Mouse (Mus musculus): ENCODE data around the gene Dbx2.
A peak's percentile ranks its signal among the peaks of the same experiment; 100 is the strongest.

Gene Dbx2

GRCm38 (mm10) chr15:95655860-95656259 lies at the start of gene Dbx2:
Gene Dbx2 (minus strand): TSS chr15:95655960.
- no peak for DNase-seq

DNA sequence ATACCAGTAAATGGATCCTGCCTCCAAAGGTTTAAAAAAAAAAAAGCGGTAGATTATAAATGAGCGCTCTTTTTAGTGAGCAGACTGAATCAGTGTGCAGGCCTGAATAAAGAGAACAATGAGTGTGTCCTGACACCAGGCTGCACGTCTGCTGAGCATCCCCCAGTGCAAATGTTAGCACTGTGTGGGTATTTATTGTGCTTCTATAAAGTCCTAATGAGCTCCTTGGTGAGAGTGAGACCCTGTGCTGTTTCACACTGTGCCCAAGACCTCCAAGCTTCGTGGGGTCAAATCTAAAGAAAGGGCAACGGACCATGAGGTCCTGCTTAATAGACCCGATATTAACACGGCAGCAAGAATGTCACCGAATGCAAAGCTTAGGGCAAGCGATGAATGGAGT lies 46.4 kb upstream of the Dbx2 start:
- DNase-seq: no peak

DNA sequence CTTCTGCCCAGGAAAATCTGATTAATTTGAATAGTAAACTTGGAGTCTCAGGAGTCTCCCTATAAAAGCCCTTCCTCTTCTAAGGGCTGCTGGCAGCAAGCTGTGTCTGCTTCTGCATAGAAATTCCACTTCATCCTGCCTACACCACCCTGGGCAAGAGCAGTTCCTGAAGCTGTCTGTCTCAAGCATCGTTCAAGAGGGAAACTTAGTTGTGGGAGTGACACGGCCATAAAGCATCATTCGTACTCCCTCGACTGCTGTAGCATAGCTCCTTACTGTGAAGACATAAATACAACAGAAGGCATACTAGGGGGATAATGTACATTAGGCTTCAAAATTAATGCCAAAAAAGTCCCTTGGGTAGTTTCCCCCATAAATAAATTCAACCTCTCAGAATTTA lies 45.8 kb upstream of the Dbx2 start:
- no peak for DNase-seq

- no peak for DNase-seq
Measured at GRCm38 (mm10) chr15:95699371-95699770, 43.6 kb upstream of the Dbx2 start.

GRCm38 (mm10) chr15:95693759-95694158 lies 38.0 kb upstream of the Dbx2 start:
- DNase-seq: peak; percentile 12

- no peak for DNase-seq
Measured at GRCm38 (mm10) chr15:95691594-95691993, 35.8 kb upstream of the Dbx2 start.

GRCm38 (mm10) chr15:95691129-95691528 lies 35.4 kb upstream of the Dbx2 start:
- DNase-seq: no peak

DNA sequence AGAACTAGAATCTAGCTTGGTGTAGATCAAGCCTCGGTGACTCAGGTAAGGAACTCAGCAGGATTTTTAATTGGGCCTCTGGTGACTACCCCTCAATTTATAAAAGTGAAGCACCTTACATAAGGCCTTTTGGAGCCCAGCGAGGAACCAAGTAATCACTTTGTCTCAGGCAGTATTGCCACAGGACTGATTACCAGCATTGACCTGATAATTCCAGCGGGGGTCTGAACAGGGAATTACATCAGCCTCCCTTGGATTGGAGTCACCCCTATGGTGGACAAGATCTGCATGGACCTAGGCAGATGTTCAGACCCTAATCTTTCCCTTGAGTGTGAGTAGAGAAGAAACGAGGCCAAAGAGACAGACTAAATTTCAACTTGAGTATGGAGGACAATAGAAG lies 26.9 kb upstream of the Dbx2 start:
- DNase-seq: no peak

GRCm38 (mm10) chr15:95675645-95676044 lies 19.9 kb upstream of the Dbx2 start:
- no peak for DNase-seq

DNA sequence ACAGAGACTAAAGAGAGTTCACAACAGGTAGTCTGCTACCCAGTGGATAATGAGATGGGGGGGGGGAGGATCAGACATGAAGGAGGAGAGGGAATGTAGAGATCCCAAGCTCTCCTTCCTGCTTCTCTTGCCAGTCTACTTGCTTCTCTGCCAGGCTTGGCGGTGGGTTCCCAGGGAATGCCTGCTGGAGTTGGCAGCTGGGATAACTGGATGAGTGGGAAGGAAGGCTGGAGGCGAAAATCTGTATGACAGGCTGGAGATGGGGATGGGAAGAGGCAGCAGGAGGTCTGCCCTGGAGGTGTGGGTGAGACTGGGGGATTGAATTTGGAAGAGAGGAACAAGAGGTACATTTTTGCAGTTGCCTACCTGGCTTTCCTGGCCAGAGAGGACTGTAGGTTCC lies 19.4 kb upstream of the Dbx2 start:
- no peak for DNase-seq

- DNase-seq: peak; percentile 28
Measured at GRCm38 (mm10) chr15:95667209-95667608, 11.4 kb upstream of the Dbx2 start.

GRCm38 (mm10) chr15:95665002-95665401 lies 9.2 kb upstream of the Dbx2 start:
- no peak for DNase-seq

DNA sequence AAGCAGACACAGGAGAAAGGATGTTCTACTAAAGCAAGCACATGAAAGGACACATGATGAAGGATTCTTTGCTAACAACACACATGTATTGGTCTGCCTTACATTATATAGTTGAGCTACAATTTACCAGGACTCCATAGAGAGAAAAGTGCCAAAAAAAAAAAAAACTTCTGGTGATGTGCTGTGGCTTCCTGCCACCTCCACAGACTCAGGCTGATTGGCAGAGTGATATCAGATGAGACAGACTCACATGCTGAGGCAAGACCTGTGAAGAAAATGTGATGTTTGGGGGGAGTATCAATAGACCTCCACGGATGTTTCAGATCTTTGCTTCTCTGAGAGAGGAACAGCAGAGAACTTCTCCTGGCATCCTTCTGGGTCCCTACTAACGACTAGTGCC lies 6.0 kb upstream of the Dbx2 start:
- DNase-seq: no peak

DNA sequence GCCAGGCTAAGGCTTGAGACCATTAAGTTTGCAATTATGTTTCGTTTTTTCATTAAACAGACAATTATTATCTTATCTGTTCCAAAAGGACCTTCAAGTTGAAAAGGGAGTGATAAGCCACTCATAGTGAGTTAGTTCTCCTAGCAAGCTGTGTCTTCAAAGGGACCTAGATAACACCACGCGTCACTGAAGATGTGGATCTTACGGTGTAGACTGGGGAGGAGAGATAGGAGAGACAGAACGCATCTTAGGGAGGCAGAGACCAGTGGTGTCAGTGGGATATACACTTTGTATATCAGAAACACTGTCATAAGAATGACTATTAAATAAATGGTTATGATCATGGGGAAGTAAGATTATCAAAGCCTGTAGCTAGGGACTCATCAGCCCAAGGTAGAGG lies 4.6 kb upstream of the Dbx2 start:
- no peak for DNase-seq

GRCm38 (mm10) chr15:95654211-95654897 lies 1.4 kb downstream of the Dbx2 start:
- no peak for DNase-seq

GRCm38 (mm10) chr15:95653812-95654210 lies 1.9 kb downstream of the Dbx2 start:
- no peak for DNase-seq

- no peak for DNase-seq
Measured at GRCm38 (mm10) chr15:95652898-95653707, 2.7 kb downstream of the Dbx2 start.

- no peak for DNase-seq
Measured at GRCm38 (mm10) chr15:95651824-95652223, 3.9 kb downstream of the Dbx2 start.

DNA sequence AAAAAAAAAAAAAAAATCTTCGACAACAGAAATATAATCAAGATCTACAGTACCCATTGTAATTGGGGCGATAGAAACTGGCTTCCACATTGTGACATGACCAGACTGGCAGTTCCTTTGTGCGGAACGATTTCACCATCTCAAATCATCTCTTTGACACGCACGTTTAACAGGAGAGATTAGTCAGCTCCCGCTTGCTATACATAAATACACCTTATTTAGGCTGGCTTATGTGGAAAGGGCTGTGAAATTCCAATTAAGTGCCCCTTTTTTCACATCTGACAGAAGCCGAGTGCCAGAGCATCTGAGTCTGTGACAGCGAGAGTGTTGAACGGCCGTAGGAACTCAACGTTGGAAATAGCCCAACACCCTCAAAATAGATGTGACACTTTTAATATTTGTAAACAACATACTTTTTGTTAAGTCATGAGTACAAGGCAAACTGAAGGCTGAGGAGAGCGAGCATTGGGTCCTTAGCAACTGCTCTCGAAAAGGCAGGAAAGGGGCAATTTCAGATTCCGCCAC lies 12.2 kb downstream of the Dbx2 start:
- no peak for DNase-seq

GRCm38 (mm10) chr15:95640347-95640746 lies 15.4 kb downstream of the Dbx2 start:
- no peak for DNase-seq

DNA sequence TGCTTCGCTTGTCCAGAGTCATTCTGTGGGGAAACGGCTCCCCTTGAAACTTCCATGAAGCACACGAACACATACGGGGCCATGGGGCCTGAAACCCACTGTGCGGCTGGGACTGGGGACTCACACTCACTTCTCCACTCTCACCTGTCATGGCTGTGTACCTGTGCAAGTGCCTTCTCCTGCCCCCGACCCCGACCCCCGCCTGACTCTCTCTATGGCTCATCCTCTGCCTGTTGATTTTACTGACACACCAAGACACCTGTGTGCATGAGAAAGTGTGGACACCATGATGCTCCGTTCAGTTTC lies 16.0 kb downstream of the Dbx2 start:
- DNase-seq: no peak

- DNase-seq: no peak
Measured at GRCm38 (mm10) chr15:95639115-95639828, 16.5 kb downstream of the Dbx2 start.

DNA sequence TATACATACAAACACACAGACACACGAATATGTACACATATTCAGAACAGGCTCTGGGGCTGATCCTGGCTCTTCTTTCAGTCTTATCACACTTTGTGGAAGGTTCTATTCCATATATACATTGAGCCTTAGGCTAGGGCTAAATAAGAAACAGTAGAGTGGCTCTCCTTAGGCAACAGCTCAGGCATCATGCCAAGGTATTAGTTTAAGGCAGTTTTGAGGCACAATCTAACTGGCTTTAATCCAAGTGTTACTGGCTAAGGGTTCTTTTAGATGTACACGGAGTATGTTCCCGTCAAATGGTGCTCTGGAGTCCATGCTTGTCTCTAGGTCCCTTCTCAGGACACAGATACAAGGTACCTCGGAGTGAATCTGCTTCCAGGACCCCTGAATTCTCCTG lies 31.4 kb downstream of the Dbx2 start:
- DNase-seq: no peak

- DNase-seq: no peak
Measured at GRCm38 (mm10) chr15:95622797-95623196, 33.0 kb downstream of the Dbx2 start.

Measured in cerebellum, adult 11-12 months (tissue).